Mouse (Mus musculus) forebrain, embryonic 14.5 days (tissue): Measurements from ENCODE around the gene Tdgf1. TPM values are rescaled to one million over a fixed set of nuclear protein-coding genes. Genes with fewer than 3 reads are reported as not detected.

Source experiments
- ATAC-seq: fragments of 200-750 bp; cut with Nextera tagmentation; 2 replicates; pipeline ENCODE4 v1.8.0; 2017; ENCODE audit warnings: mild to moderate bottlenecking, moderate library complexity
- DNase-seq: peaks from one replicate; pipeline ENCODE4 v3.0.0-alpha.2; 2015; ENCODE audit warnings: low spot score
- H3K27ac ChIP-seq: fragments of 300-500 bp; sonication (generic); 2 replicates; pipeline ENCODE4 v1.5.1; 2014; ENCODE audit warnings: low read depth, mild to moderate bottlenecking, control low read depth, low read length, moderate library complexity
- H3K27me3 ChIP-seq: fragments of 300-500 bp; sonication (generic); replicated peaks from 2 replicates; pipeline ENCODE4 v1.6.1; 2014; ENCODE audit warnings: low read length, control low read depth, mixed read lengths; ENCODE audit not compliant: control insufficient read depth, insufficient read depth
- H3K36me3 ChIP-seq: fragments of 300-500 bp; sonication (generic); 2 replicates; pipeline ENCODE4 v1.6.1; 2014; ENCODE audit warnings: low read length, control low read depth; ENCODE audit not compliant: control insufficient read depth, insufficient read depth
- H3K4me1 ChIP-seq: fragments of 300-500 bp; sonication (generic); 2 replicates; pipeline ENCODE4 v1.6.1; 2014; ENCODE audit warnings: antibody characterized with exemption, low read length, control low read depth; ENCODE audit not compliant: control insufficient read depth, insufficient read depth
- H3K4me2 ChIP-seq: fragments of 300-500 bp; sonication (generic); 2 replicates; pipeline ENCODE4 v1.6.1; 2014; ENCODE audit warnings: mild to moderate bottlenecking, control low read depth, low read length
- H3K4me3 ChIP-seq: fragments of 300-500 bp; sonication (generic); 2 replicates; pipeline ENCODE4 v1.5.1; 2014; ENCODE audit warnings: low read depth, low read length, control low read depth
- H3K9ac ChIP-seq: fragments of 300-500 bp; sonication (generic); 2 replicates; pipeline ENCODE4 v1.6.1; 2014; ENCODE audit warnings: mild to moderate bottlenecking, low read length, control low read depth, moderate library complexity
- H3K9me3 ChIP-seq: fragments of 300-500 bp; sonication (generic); replicated peaks from 2 replicates; pipeline ENCODE4 v1.6.1; 2016; ENCODE audit warnings: low read length, control low read depth, mixed read lengths; ENCODE audit not compliant: control insufficient read depth
- WGBS: fragments of 180-500 bp; shearing (Covaris S2); extraction: QIAGEN DNeasy Blood & Tissue Kit; methylation state at CpG from one replicate; pipeline ENCODE4 v1.1.7; 2014; 5-methylcytosine and 5-hydroxymethylcytosine counted together
- polyA plus RNA-seq: library from polyadenylated mRNA; unstranded; fragments of >200 nt; fragmentation: Nextera tagmentation; extraction: Ambion mirVana; gene quantifications from 2 replicates; pipeline ENCODE4 v1.2.1, GENCODE M21; 2014

Gene Tdgf1
- polyA plus RNA-seq, 1 experiment from 2014 or later = not detected

- Histone ChIP-seq H3K36me3 (no peaks in the 10 kb centered on the region), H3K9ac (no peak overlapping the region), H3K4me2 (no peak overlapping the region), H3K4me1 (no peaks in the 10 kb centered on the region), H3K4me3 (no peak overlapping the region), H3K27me3 (no peaks in the 10 kb centered on the region), H3K9me3 (no peaks in the 10 kb centered on the region), H3K27ac (no peak overlapping the region)
- DNase-seq (no peak), ATAC-seq (no peak)
- 63% methylated on average over 21 of the region's 21 CpGs for WGBS
These were observed 31.2 kb downstream of the Tdgf1 start for GRCm38 (mm10) chr9:110914631-110915236.

GRCm38 (mm10) chr9:110909371-110909967 is 36.5 kb downstream of the Tdgf1 start:
- Histone ChIP-seq H3K27ac (no peak overlapping the region), H3K4me3 (no peak overlapping the region), H3K36me3 (no peaks in the 10 kb centered on the region), H3K4me1 (no peaks in the 10 kb centered on the region), H3K4me2 (no peak overlapping the region), H3K27me3 (no peaks in the 10 kb centered on the region), H3K9ac (no peak overlapping the region), H3K9me3 (no peaks in the 10 kb centered on the region)
- no peak for DNase-seq
- 75% methylated on average over 6 of the region's 6 CpGs for WGBS
- no peak for ATAC-seq

- no peak for ATAC-seq
- no peak for DNase-seq
- no peaks in the 10 kb centered on the region for H3K36me3 ChIP-seq
- no peaks in the 10 kb centered on the region for H3K4me1 ChIP-seq
- H3K27me3 ChIP-seq = no peaks in the 10 kb centered on the region
- H3K4me2 ChIP-seq = no peak overlapping the region
- no peak overlapping the region for H3K9ac ChIP-seq
- no peak overlapping the region for H3K27ac ChIP-seq
- H3K9me3 ChIP-seq = no peaks in the 10 kb centered on the region
- H3K4me3 ChIP-seq = no peak overlapping the region
- WGBS = 91% methylated on average over 3 of the region's 3 CpGs
These were observed 37.3 kb downstream of the Tdgf1 start for GRCm38 (mm10) chr9:110908631-110909016.

GRCm38 (mm10) chr9:110907838-110908630 is 37.9 kb downstream of the Tdgf1 start:
- no peaks in the 10 kb centered on the region for H3K4me1 ChIP-seq
- H3K27ac ChIP-seq = no peak overlapping the region
- ATAC-seq (no peak), DNase-seq (no peak)
- H3K27me3 ChIP-seq = no peaks in the 10 kb centered on the region
- WGBS = 78% methylated on average over 4 of the region's 4 CpGs
- no peak overlapping the region for H3K9ac ChIP-seq
- no peak overlapping the region for H3K4me3 ChIP-seq
- H3K9me3 ChIP-seq = no peaks in the 10 kb centered on the region
- H3K36me3 ChIP-seq = no peaks in the 10 kb centered on the region
- no peak overlapping the region for H3K4me2 ChIP-seq

- ATAC-seq (no peak), DNase-seq (no peak)
- no peaks in the 10 kb centered on the region for H3K9me3 ChIP-seq
- H3K27me3 ChIP-seq = no peaks in the 10 kb centered on the region
- WGBS = 93% methylated on average over 11 of the region's 11 CpGs
- no peaks in the 10 kb centered on the region for H3K4me1 ChIP-seq
- no peaks in the 10 kb centered on the region for H3K36me3 ChIP-seq
- no peak overlapping the region for H3K4me2 ChIP-seq
- no peak overlapping the region for H3K27ac ChIP-seq
- no peak overlapping the region for H3K4me3 ChIP-seq
- no peak overlapping the region for H3K9ac ChIP-seq
These were observed 38.6 kb downstream of the Tdgf1 start for GRCm38 (mm10) chr9:110907201-110907837.

- no peak for ATAC-seq
- WGBS = 77% methylated on average over 4 of the region's 4 CpGs
- Histone ChIP-seq H3K4me1 (no peaks in the 10 kb centered on the region), H3K27ac (no peak overlapping the region), H3K4me2 (no peak overlapping the region), H3K9me3 (no peaks in the 10 kb centered on the region), H3K9ac (no peak overlapping the region), H3K27me3 (no peaks in the 10 kb centered on the region), H3K36me3 (no peaks in the 10 kb centered on the region), H3K4me3 (no peak overlapping the region)
- DNase-seq = peak; percentile 49
These were observed 43.7 kb downstream of the Tdgf1 start for GRCm38 (mm10) chr9:110902271-110902670.

- DNase-seq (no peak), ATAC-seq (no peak)
- Histone ChIP-seq H3K4me2 (no peak overlapping the region), H3K4me1 (peaks cover 3% of the 10 kb centered on the region; the same call in 1 of the 2 replicates), H3K27ac (no peak overlapping the region), H3K4me3 (no peak overlapping the region), H3K36me3 (no peaks in the 10 kb centered on the region), H3K9ac (no peak overlapping the region), H3K9me3 (no peaks in the 10 kb centered on the region), H3K27me3 (no peaks in the 10 kb centered on the region)
- 78% methylated on average over 6 of the region's 6 CpGs for WGBS
These were observed 44.8 kb downstream of the Tdgf1 start for GRCm38 (mm10) chr9:110901204-110901603.

GRCm38 (mm10) chr9:110899451-110900008 is 46.4 kb downstream of the Tdgf1 start:
- no peaks in the 10 kb centered on the region for H3K36me3 ChIP-seq
- no peaks in the 10 kb centered on the region for H3K27me3 ChIP-seq
- H3K4me1 ChIP-seq = peaks cover 6% of the 10 kb centered on the region; the same call in 1 of the 2 replicates
- ATAC-seq = no peak
- no peak overlapping the region for H3K4me3 ChIP-seq
- no peaks in the 10 kb centered on the region for H3K9me3 ChIP-seq
- H3K9ac ChIP-seq = no peak overlapping the region
- DNase-seq = no peak
- WGBS = 69% methylated on average over 10 of the region's 10 CpGs
- no peak overlapping the region for H3K4me2 ChIP-seq
- no peak overlapping the region for H3K27ac ChIP-seq
